Mouse (Mus musculus) MEL (cell line): Measurements from ENCODE around the gene Cst13. TPM values are rescaled to one million over a fixed set of nuclear protein-coding genes. Genes with fewer than 3 reads are reported as not detected.

Experiments
- DNase-seq: peaks from one replicate; pipeline ENCODE4 v3.0.0; 2011; ENCODE audit warnings: low read depth, low spot score
- H3K27ac ChIP-seq: 2 replicates; pipeline ENCODE4 v1.5.1; 2012; ENCODE audit warnings: low read depth, mild to moderate bottlenecking, control low read depth, low read length, moderate library complexity; ENCODE audit not compliant: control insufficient read depth
- H3K27me3 ChIP-seq, 2 experiments: fragments of 150-350 bp in 1 of 2; sonication (generic) in 1 of 2; 2 replicates each; pipeline ENCODE4 v1.6.1; 2012; ENCODE audit warnings: low read length in 2 of 2, mild to moderate bottlenecking in 2 of 2, improper control_type of control experiment in 1 of 2, moderate library complexity in 1 of 2; ENCODE audit not compliant: insufficient read depth in 2 of 2, control insufficient read depth in 1 of 2
- H3K36me3 ChIP-seq, 2 experiments: 2 replicates each; pipeline ENCODE4 v1.6.1; 2012 to 2014; ENCODE audit warnings: low read length in 2 of 2, improper control_type of control experiment in 1 of 2, inconsistent platforms in 1 of 2, mild to moderate bottlenecking in 1 of 2; ENCODE audit not compliant: insufficient read depth in 2 of 2, control insufficient read depth in 1 of 2
- H3K4me1 ChIP-seq, 2 experiments: fragments of 150-350 bp in 1 of 2; sonication (generic) in 1 of 2; 2 replicates each; pipeline ENCODE4 v1.6.1; 2012; ENCODE audit warnings: low read length in 2 of 2, improper control_type of control experiment in 1 of 2, mild to moderate bottlenecking in 1 of 2; ENCODE audit not compliant: insufficient read depth in 2 of 2, control insufficient read depth in 1 of 2
- H3K4me3 ChIP-seq, 2 experiments: fragments of 150-350 bp in 1 of 2; sonication (generic) in 1 of 2; 2 replicates each; pipeline ENCODE4 v1.5.1; 2012; ENCODE audit warnings: low read depth in 2 of 2, low read length in 2 of 2, mild to moderate bottlenecking in 2 of 2, moderate library complexity in 2 of 2, control low read depth in 1 of 2, improper control_type of control experiment in 1 of 2; ENCODE audit not compliant: control insufficient read depth in 1 of 2, insufficient read depth in 1 of 2
- H3K79me2 ChIP-seq: 2 replicates; pipeline ENCODE4 v1.6.1; 2012; ENCODE audit warnings: mild to moderate bottlenecking, low read length, moderate library complexity; ENCODE audit not compliant: control insufficient read depth, poor library complexity, insufficient read depth
- H3K9ac ChIP-seq: 2 replicates; pipeline ENCODE4 v1.6.1; 2012; ENCODE audit warnings: low read depth, mild to moderate bottlenecking, control low read depth, low read length, moderate library complexity; ENCODE audit not compliant: control insufficient read depth, poor library complexity, severe bottlenecking
- H3K9me3 ChIP-seq: fragments of 150-350 bp; sonication (generic); replicated peaks from 2 replicates; pipeline ENCODE4 v1.6.1; 2012; ENCODE audit warnings: mild to moderate bottlenecking, low read length, improper control_type of control experiment, moderate library complexity; ENCODE audit not compliant: insufficient read depth
- BHLHE40 ChIP-seq: IDR thresholded peaks from 2 replicates; pipeline ENCODE4 v1.6.1; 2012; ENCODE audit warnings: low read depth, mild to moderate bottlenecking, inconsistent platforms, low read length, improper control_type of control experiment, borderline replicate concordance
- CTCF ChIP-seq, 3 experiments: IDR thresholded peaks in 2 of 3; conservative IDR thresholded peaks in 1 of 3; 2 replicates each; pipeline ENCODE4 v1.5.1; 2011 to 2012; ENCODE audit warnings: low read length in 3 of 3, low read depth in 2 of 3, mild to moderate bottlenecking in 2 of 3, improper control_type of control experiment in 1 of 3, inconsistent platforms in 1 of 3, mixed read lengths in 1 of 3, moderate library complexity in 1 of 3; ENCODE audit not compliant: control insufficient read depth in 1 of 3, insufficient read depth in 1 of 3, poor library complexity in 1 of 3, severe bottlenecking in 1 of 3
- E2F4 ChIP-seq: IDR thresholded peaks from 2 replicates; pipeline ENCODE4 v1.6.1; 2011; ENCODE audit warnings: low read depth, low read length, improper control_type of control experiment, borderline replicate concordance
- ELF1 ChIP-seq: IDR thresholded peaks from 2 replicates; pipeline ENCODE4 v1.6.1; 2014; ENCODE audit warnings: low read depth, mild to moderate bottlenecking, inconsistent platforms, low read length, improper control_type of control experiment, moderate library complexity
- HCFC1 ChIP-seq: IDR thresholded peaks from 2 replicates; pipeline ENCODE4 v1.6.1; 2012; ENCODE audit warnings: low read depth, mild to moderate bottlenecking, inconsistent platforms, low read length, improper control_type of control experiment, moderate library complexity
- KAT2A ChIP-seq: conservative IDR thresholded peaks from 2 replicates; pipeline ENCODE4 v1.6.1; 2012; ENCODE audit warnings: low read depth, low read length, improper control_type of control experiment, inconsistent platforms
- MXI1 ChIP-seq: IDR thresholded peaks from 2 replicates; pipeline ENCODE4 v1.6.1; 2011; ENCODE audit warnings: mild to moderate bottlenecking, low read depth, low read length, improper control_type of control experiment
- MYB ChIP-seq: IDR thresholded peaks from 2 replicates; pipeline ENCODE4 v1.6.1; 2011; ENCODE audit warnings: mild to moderate bottlenecking, low read depth, low read length, improper control_type of control experiment
- MYC ChIP-seq: IDR thresholded peaks from 2 replicates; pipeline ENCODE4 v1.6.1; 2011; ENCODE audit warnings: low read depth, mild to moderate bottlenecking, low read length, improper control_type of control experiment, moderate library complexity
- NELFE ChIP-seq: IDR thresholded peaks from 2 replicates; pipeline ENCODE4 v1.6.1; 2011; ENCODE audit warnings: low read depth, low read length, improper control_type of control experiment
- RCOR1 ChIP-seq: IDR thresholded peaks from 2 replicates; pipeline ENCODE4 v1.6.1; 2012; ENCODE audit warnings: low read depth, mild to moderate bottlenecking, inconsistent platforms, low read length, improper control_type of control experiment
- SMC3 ChIP-seq: IDR thresholded peaks from 2 replicates; pipeline ENCODE4 v1.6.1; 2011; ENCODE audit warnings: low read depth, low read length, improper control_type of control experiment
- TBP ChIP-seq: IDR thresholded peaks from 2 replicates; pipeline ENCODE4 v1.8.0; 2011; ENCODE audit warnings: low read depth, low read length, improper control_type of control experiment
- USF1 ChIP-seq: IDR thresholded peaks from 2 replicates; pipeline ENCODE4 v1.6.1; 2014; ENCODE audit warnings: low read depth, mild to moderate bottlenecking, inconsistent platforms, low read length, improper control_type of control experiment, moderate library complexity
- ZKSCAN1 ChIP-seq: IDR thresholded peaks from 2 replicates; pipeline ENCODE4 v1.6.1; 2012; ENCODE audit warnings: low read depth, mild to moderate bottlenecking, inconsistent platforms, low read length, improper control_type of control experiment, moderate library complexity
- polyA plus RNA-seq, 2 experiments: library from polyadenylated mRNA; stranded (reverse) in 1 of 2; unstranded in 1 of 2; fragments of >175 nt in 1 of 2; fragments of >200 nt in 1 of 2; gene quantifications; 2 replicates each; pipeline versions ENCODE4 v1.2.1 to v1.2.4; 2012; ENCODE audit warnings: low replicate concordance in 2 of 2, low read depth in 1 of 2; ENCODE audit not compliant: insufficient read length in 2 of 2, insufficient read depth in 1 of 2, missing spikeins in 1 of 2
- total RNA-seq: library from RNA; depleted of rRNA; stranded (reverse); fragments of 300-350 nt; gene quantifications from 2 replicates; pipeline ENCODE4 v1.2.3, GENCODE M21; 2012

Gene Cst13
- total and polyA plus RNA-seq, 3 experiments = not detected

DNA sequence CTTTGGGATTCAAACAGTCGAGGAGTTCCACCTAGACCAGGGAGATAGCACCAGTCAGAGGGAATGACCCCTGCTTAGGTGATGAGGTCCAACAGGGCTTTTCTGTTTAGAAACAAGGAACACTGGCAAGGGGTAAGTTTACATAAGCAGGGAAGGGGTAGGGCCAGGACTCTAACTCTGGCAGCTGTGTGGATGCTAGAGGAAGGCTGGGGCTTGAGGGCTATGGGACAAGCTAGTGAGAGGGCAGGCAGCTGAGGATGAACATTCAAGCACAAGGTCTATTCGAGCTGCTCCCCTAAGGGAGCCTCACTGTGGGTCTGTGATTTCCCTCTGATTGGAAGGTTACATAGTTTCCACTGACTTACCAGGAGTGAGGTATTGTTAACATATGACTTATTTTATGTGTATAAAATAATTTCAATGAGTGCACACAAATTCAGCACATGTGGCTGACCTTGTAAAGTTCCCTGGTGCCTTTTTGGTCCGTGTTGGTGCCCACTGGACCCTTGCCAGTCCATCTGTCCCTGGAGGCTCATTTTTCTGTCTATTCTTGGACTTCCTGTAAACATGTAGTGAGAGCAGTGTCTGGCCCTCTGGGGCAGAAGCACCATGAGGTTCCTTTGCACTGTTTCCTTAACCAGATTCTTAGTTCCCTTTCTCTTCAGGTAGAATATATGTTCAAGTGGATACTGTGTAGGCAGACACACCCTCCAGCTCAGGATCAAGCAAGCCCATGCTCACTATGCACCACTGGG is 57.3 kb downstream of the Cst13 start:
- no peak overlapping the region for H3K9ac ChIP-seq
- peaks cover 11% of the 10 kb centered on the region for H3K79me2 ChIP-seq
- H3K4me3 ChIP-seq = no peak overlapping the region
- H3K36me3 ChIP-seq = peaks cover 0 to 2% of the 10 kb centered on the region in 2 experiments; a peak in 1 of 4 replicates
- H3K4me1 ChIP-seq = peaks cover 0 to 11% of the 10 kb centered on the region in 2 experiments; a peak in 3 of 4 replicates
- no peaks in the 10 kb centered on the region for H3K9me3 ChIP-seq
- no peak for DNase-seq
- TF ChIP-seq ELF1 = no peak
- TF ChIP-seq USF1 = no peak
- no peak for TF ChIP-seq TBP
- TF ChIP-seq MYB = no peak
- no peak for TF ChIP-seq MYC
- TF ChIP-seq ZKSCAN1 = no peak
- TF ChIP-seq RCOR1 = no peak
- TF ChIP-seq KAT2A = no peak
- TF ChIP-seq HCFC1 = no peak
- no peak for TF ChIP-seq BHLHE40
- no peak for TF ChIP-seq NELFE
- no peak for TF ChIP-seq MXI1
- TF ChIP-seq, all 39 proteins: peak for 0
- H3K27ac ChIP-seq = no peak overlapping the region
- peaks cover 0 to 2% of the 10 kb centered on the region in 2 experiments; a peak in 2 of 4 replicates for H3K27me3 ChIP-seq

DNA sequence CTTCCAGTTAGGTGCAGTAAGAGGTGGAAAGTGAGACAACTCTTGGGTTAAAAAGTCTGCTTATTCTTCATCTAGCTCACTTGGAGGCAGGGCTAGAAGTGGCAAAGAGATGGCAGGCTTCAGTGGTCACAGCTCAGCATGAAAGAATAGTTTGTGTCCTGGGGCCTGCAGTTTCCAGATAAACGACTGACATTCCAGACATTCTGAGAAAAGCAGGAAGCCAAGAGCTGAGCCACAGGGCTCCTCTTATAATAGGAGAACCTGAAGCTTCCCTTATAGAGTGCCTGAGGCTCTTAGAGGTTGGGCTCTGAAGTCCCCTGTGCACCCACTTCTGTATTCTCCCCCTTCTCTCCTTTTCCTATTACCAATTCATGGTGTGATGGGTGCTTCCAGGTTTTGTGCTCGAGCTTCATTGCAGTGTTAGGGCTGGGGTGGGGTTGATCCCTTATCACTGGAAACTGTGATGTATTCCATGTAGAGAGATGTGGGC is 58.8 kb downstream of the Cst13 start:
- no peak for DNase-seq
- Histone ChIP-seq H3K9me3 (no peaks in the 10 kb centered on the region), H3K27me3 (peaks cover 0 to 2% of the 10 kb centered on the region in 2 experiments; a peak in 2 of 4 replicates), H3K27ac (no peak overlapping the region), H3K79me2 (peaks cover 7% of the 10 kb centered on the region), H3K4me1 (peaks cover 0 to 7% of the 10 kb centered on the region in 2 experiments; a peak in 3 of 4 replicates), H3K4me3 (no peak overlapping the region), H3K9ac (no peak overlapping the region), H3K36me3 (peaks cover 0 to 2% of the 10 kb centered on the region in 2 experiments; a peak in 1 of 4 replicates)
- TF ChIP-seq CTCF (IDR thresholded peaks at IDR 0.05 in 2 of 3, conservative IDR thresholded peaks at IDR 0.05 in 1 of 3; ENCODE audit: control insufficient read depth in 1 of 3, insufficient read depth in 1 of 3, low read depth in 2 of 3, low read length in 3 of 3, poor library complexity in 1 of 3, severe bottlenecking in 1 of 3) = no peak
- no peak for TF ChIP-seq E2F4
- TF ChIP-seq HCFC1 = no peak
- no peak for TF ChIP-seq KAT2A
- no peak for TF ChIP-seq SMC3
